Mouse (Mus musculus) spleen, adult 2 months (tissue): Measurements from ENCODE around the gene Dhx40. TPM values are rescaled to one million over a fixed set of nuclear protein-coding genes. Genes with fewer than 3 reads are reported as not detected.

ENCODE experiments used
- DNase-seq, 2 experiments: peaks; one replicate each; pipeline versions ENCODE4 v3.0.0 to v3.0.0-alpha.2; 2012 to 2021; ENCODE audit warnings: low spot score in 2 of 2, low read depth in 1 of 2
- H3K27ac ChIP-seq: fragments of 200-500 bp; 2 replicates; pipeline ENCODE4 v1.5.1; 2012; ENCODE audit warnings: low read length, inconsistent platforms; ENCODE audit not compliant: insufficient read depth
- H3K27me3 ChIP-seq: fragments of 200-500 bp; 2 replicates; pipeline ENCODE4 v1.6.1; 2012; ENCODE audit warnings: mild to moderate bottlenecking, moderate library complexity, low read length, inconsistent platforms; ENCODE audit not compliant: control insufficient read depth, insufficient read depth
- H3K36me3 ChIP-seq: fragments of 200-500 bp; 2 replicates; pipeline ENCODE4 v1.6.1; 2012; ENCODE audit warnings: mild to moderate bottlenecking, low read length, inconsistent platforms; ENCODE audit not compliant: control insufficient read depth, insufficient read depth
- H3K4me1 ChIP-seq: fragments of 200-500 bp; 2 replicates; pipeline ENCODE4 v1.6.1; 2011; ENCODE audit warnings: inconsistent platforms; ENCODE audit not compliant: control insufficient read depth, insufficient read depth, insufficient read length
- H3K4me3 ChIP-seq: fragments of 200-500 bp; 2 replicates; pipeline ENCODE4 v1.5.1; 2011; ENCODE audit warnings: mild to moderate bottlenecking, inconsistent platforms; ENCODE audit not compliant: insufficient read depth, insufficient read length; ENCODE audit errors: extremely low read depth
- CTCF ChIP-seq: fragments of 200-500 bp; IDR thresholded peaks from 2 replicates; pipeline ENCODE4 v1.5.1; 2011; ENCODE audit warnings: mild to moderate bottlenecking, inconsistent platforms; ENCODE audit not compliant: insufficient read depth, insufficient read length, insufficient replicate concordance; ENCODE audit errors: extremely low read depth
- POLR2A ChIP-seq: fragments of 200-500 bp; IDR thresholded peaks from 2 replicates; pipeline ENCODE4 v1.6.1; 2011; ENCODE audit warnings: low read depth, low read length, inconsistent platforms
- WGBS: fragments of 180-500 bp; shearing (Covaris S2); methylation state at CpG from one replicate; pipeline ENCODE4 v1.1.7; 2018; 5-methylcytosine and 5-hydroxymethylcytosine counted together
- polyA plus RNA-seq: library from polyadenylated mRNA; depleted of rRNA; stranded (reverse); fragments of >200 nt; gene quantifications from 2 replicates; pipeline ENCODE4 v1.2.3, GENCODE M21; 2012

Gene Dhx40
- polyA plus RNA-seq, 1 experiment, result 2.4 TPM

GRCm38 (mm10) chr11:86834628-86835338, 27.2 kb upstream of the Dhx40 start:
- H3K27ac ChIP-seq, result peak overlapping the region; percentile 78; the same call in 1 of the 2 replicates
- no peaks in the 10 kb centered on the region for H3K27me3 ChIP-seq
- no peak for DNase-seq
- TF ChIP-seq CTCF (no peak), POLR2A (no peak)
- H3K4me1 ChIP-seq, result peaks cover 14% of the 10 kb centered on the region; the same call in 1 of the 2 replicates
- no peak overlapping the region for H3K4me3 ChIP-seq
- no peaks in the 10 kb centered on the region for H3K36me3 ChIP-seq
- 74% methylated on average over 8 of the region's 8 CpGs for WGBS

GRCm38 (mm10) chr11:86834050-86834449, 26.5 kb upstream of the Dhx40 start:
- 42% methylated on average over 7 of the region's 7 CpGs for WGBS
- Histone ChIP-seq H3K27me3 (no peaks in the 10 kb centered on the region), H3K4me1 (peaks cover 12% of the 10 kb centered on the region; the same call in 1 of the 2 replicates), H3K4me3 (no peak overlapping the region), H3K36me3 (no peaks in the 10 kb centered on the region), H3K27ac (peak overlapping the region; percentile 78)
- DNase-seq, result peak; percentile 33 to 70
- TF ChIP-seq POLR2A (no peak; the same call in 1 of the 2 replicates), CTCF (peak; percentile 11; the same call in 1 of the 2 replicates)

GRCm38 (mm10) chr11:86833153-86833552, 25.6 kb upstream of the Dhx40 start:
- DNase-seq, result no peak
- Histone ChIP-seq H3K36me3 (no peaks in the 10 kb centered on the region), H3K27me3 (no peaks in the 10 kb centered on the region), H3K4me1 (peaks cover 14% of the 10 kb centered on the region; the same call in 1 of the 2 replicates), H3K27ac (no peak overlapping the region), H3K4me3 (no peak overlapping the region)
- WGBS, result 78% methylated on average over 3 of the region's 3 CpGs
- TF ChIP-seq CTCF (no peak), POLR2A (no peak)

GRCm38 (mm10) chr11:86828396-86828795, 20.9 kb upstream of the Dhx40 start:
- Histone ChIP-seq H3K4me1 (peaks cover 8% of the 10 kb centered on the region), H3K27ac (peak overlapping the region; percentile 84)
- DNase-seq, result peak in 1 of 2 experiments; percentile 55

GRCm38 (mm10) chr11:86827476-86828245, 20.1 kb upstream of the Dhx40 start:
- TF ChIP-seq CTCF, result no peak
- TF ChIP-seq POLR2A, result no peak
- no peaks in the 10 kb centered on the region for H3K36me3 ChIP-seq
- peaks cover 8% of the 10 kb centered on the region for H3K4me1 ChIP-seq
- no peaks in the 10 kb centered on the region for H3K27me3 ChIP-seq
- 54% methylated on average over 2 of the region's 2 CpGs for WGBS
- DNase-seq, result peak in 1 of 2 experiments; percentile 67
- H3K4me3 ChIP-seq, result no peak overlapping the region
- H3K27ac ChIP-seq, result peak overlapping the region; percentile 84

More at GRCm38 (mm10) chr11:86828396-86828795, 20.9 kb upstream of the Dhx40 start:
- Histone ChIP-seq H3K36me3 (no peaks in the 10 kb centered on the region), H3K27me3 (no peaks in the 10 kb centered on the region), H3K4me3 (peak overlapping the region; percentile 4; the same call in 1 of the 2 replicates)
- 41% methylated on average over 6 of the region's 6 CpGs for WGBS
- TF ChIP-seq CTCF, result no peak
- peak; percentile 5; the same call in 1 of the 2 replicates for TF ChIP-seq POLR2A

- 93% methylated on average over 7 of the region's 7 CpGs for WGBS
- H3K27ac ChIP-seq, result no peak overlapping the region
- peaks cover 8% of the 10 kb centered on the region for H3K4me1 ChIP-seq
- H3K4me3 ChIP-seq, result no peak overlapping the region
- H3K27me3 ChIP-seq, result no peaks in the 10 kb centered on the region
- TF ChIP-seq POLR2A (no peak), CTCF (no peak)
- no peaks in the 10 kb centered on the region for H3K36me3 ChIP-seq
- DNase-seq, result no peak
Observed at GRCm38 (mm10) chr11:86824433-86824832, 16.9 kb upstream of the Dhx40 start.
